Comparison of ENCODE assay signal across 7 mouse cellular contexts in genomic region chr1:191325726-191326232, GRCm38 (mm10). TPM values are rescaled to one million over a fixed set of nuclear protein-coding genes. Genes with fewer than 3 reads are reported as not detected.
DNase-seq lines count a peak whose midpoint lies in the region; ATAC-seq lines count a peak whose summit lies in the region.

TSS of gene Tmem206 (plus strand) at chr1:191325912.

- H3K9me3 ChIP-seq in intestine, embryonic 15.5 days, result no peaks in the 10 kb centered on the region
- H3K9me3 ChIP-seq in midbrain, embryonic 10.5 days (replicated peaks), result no peaks in the 10 kb centered on the region

- ATAC-seq in intestine, embryonic 15.5 days, result peak; percentile 95

- H3K27ac ChIP-seq in intestine, embryonic 15.5 days, result peak within 1 kb of the TSS; percentile 64
- H3K27ac ChIP-seq in midbrain, embryonic 10.5 days (replicated peaks), result peak within 1 kb of the TSS; percentile 96

- peak; percentile 94 to 97 for DNase-seq in adrenal gland, adult (ENCODE audit: inconsistent age in 2 of 2, low spot score in 1 of 2)
- DNase-seq in embryo, embryonic 10.5 days (ENCODE audit: low spot score), result peak; percentile 98
- DNase-seq in gastrocnemius, postnatal 25 days, result peak; percentile 93
- peak; percentile 95 to 96 for DNase-seq in left cerebral cortex, postnatal 25 days (ENCODE audit: low spot score in 2 of 2)
- DNase-seq in midbrain, embryonic 10.5 days (ENCODE audit: low spot score), result peak; percentile 96
- peak; percentile 96 for DNase-seq in right cerebral cortex, postnatal 4 days

- peak within 1 kb of the TSS; percentile 65 for H3K4me3 ChIP-seq in intestine, embryonic 15.5 days (replicated peaks)
- peak within 1 kb of the TSS; percentile 94 for H3K4me3 ChIP-seq in midbrain, embryonic 10.5 days

- H3K9ac ChIP-seq in intestine, embryonic 15.5 days, result peak within 1 kb of the TSS; percentile 84

- no peaks in the 10 kb centered on the region for H3K36me3 ChIP-seq in intestine, embryonic 15.5 days
- peaks cover 21% of the 10 kb centered on the region for H3K36me3 ChIP-seq in midbrain, embryonic 10.5 days

- peak within 1 kb of the TSS; percentile 94 for H3K4me2 ChIP-seq in intestine, embryonic 15.5 days (replicated peaks)

- no peaks in the 10 kb centered on the region for H3K27me3 ChIP-seq in intestine, embryonic 15.5 days (replicated peaks)
- peaks cover 9% of the 10 kb centered on the region for H3K27me3 ChIP-seq in midbrain, embryonic 10.5 days (ENCODE audit: low read depth, poor library complexity, severe bottlenecking)

- WGBS in intestine, embryonic 15.5 days, result under 1% methylated on average over 42 of the region's 42 CpGs
- under 1% methylated on average over 42 of the region's 42 CpGs for WGBS in midbrain, embryonic 10.5 days

- intact Hi-C loops in left cerebral cortex, postnatal 25 days (cut with DNase I), result no loop called here

- peaks cover 23% of the 10 kb centered on the region for H3K4me1 ChIP-seq in intestine, embryonic 15.5 days (replicated peaks)
- peaks cover 33% of the 10 kb centered on the region for H3K4me1 ChIP-seq in midbrain, embryonic 10.5 days

RNA-seq across cellular contexts. Expression of gene Tmem206, which starts in this region (rescaled TPM):
- 1 to 10 TPM; 1.2 to 1.3 TPM for total RNA-seq in gastrocnemius, postnatal 25 days (2021)
- polyA plus RNA-seq in intestine, embryonic 15.5 days (2015; fragmentation: Nextera tagmentation; extraction: Ambion mirVana), result 16.4 and 16.9 TPM in 2 replicates
- 1 to 10 TPM; 9.0 to 9.1 TPM for total RNA-seq in left cerebral cortex, postnatal 25 days (2021)
- 32.3 and 34.9 TPM in 2 replicates for polyA plus RNA-seq in midbrain, embryonic 10.5 days (2016; fragmentation: Nextera tagmentation; extraction: Ambion mirVana)

Comparison
In these comparisons a context has a peak if more than half of its experiments do, and no peak if none do; other contexts are left out.
1. Peak in every context shown above with its lines: DNase-seq, ATAC-seq, H3K4me3 ChIP-seq and H3K27ac ChIP-seq.
2. RNA of gene Tmem206 (total RNA-seq): 9.0 to 9.1 TPM in left cerebral cortex, postnatal 25 days; 1.2 to 1.3 TPM in gastrocnemius, postnatal 25 days; every median in the first group is over 4 times any median in the second.